ENCODE assay signal across 8 mouse cellular contexts in genomic region chr3:38232111-38233076, GRCm38 (mm10).
DNase-seq lines count a peak whose midpoint lies in the region; ATAC-seq and TF ChIP-seq lines count a peak whose summit lies in the region.

No protein-coding gene starts in this region.

- TF ChIP-seq POLR2A in kidney, adult 2 months (IDR thresholded peaks at IDR 0.05; ENCODE audit: low read depth, low read length) = no peak

- no peak overlapping the region for H3K4me3 ChIP-seq in kidney, adult 2 months (ENCODE audit: insufficient read depth, low read depth, low read length)
- H3K4me3 ChIP-seq in embryonic facial prominence, embryonic 12.5 days = no peak overlapping the region
- H3K4me3 ChIP-seq in heart, embryonic 11.5 days (ENCODE audit: low read depth, low read length) = no peak overlapping the region
- no peak overlapping the region for H3K4me3 ChIP-seq in midbrain, embryonic 16.5 days (ENCODE audit: low read depth, low read length)

- no peak for TF ChIP-seq CTCF in kidney, adult 2 months (conservative IDR thresholded peaks at IDR 0.05; ENCODE audit: insufficient read depth, insufficient read length, low read depth, low read length)

- H3K27ac ChIP-seq in kidney, adult 2 months (ENCODE audit: insufficient read depth, low read depth, low read length) = no peak overlapping the region
- H3K27ac ChIP-seq in embryonic facial prominence, embryonic 12.5 days = 0 out of 2 replicates have a peak overlapping the region, but pooled peaks have one; percentile 59
- 0 out of 2 replicates have a peak overlapping the region, but pooled peaks have one; percentile 15 for H3K27ac ChIP-seq in heart, embryonic 11.5 days (ENCODE audit: low read depth, low read length)
- H3K27ac ChIP-seq in midbrain, embryonic 16.5 days (ENCODE audit: low read length) = peak overlapping the region; percentile 57; the same call in 1 of the 2 replicates

- 43% methylated on average over 15 of the region's 15 CpGs for WGBS in kidney, adult 2 months
- WGBS in embryonic facial prominence, embryonic 12.5 days = 35% methylated on average over 15 of the region's 15 CpGs
- 52% methylated on average over 15 of the region's 15 CpGs for WGBS in heart, embryonic 11.5 days (ENCODE audit: insufficient replicate concordance)
- WGBS in midbrain, embryonic 16.5 days = 26% methylated on average over 15 of the region's 15 CpGs

- no peaks in the 10 kb centered on the region for H3K36me3 ChIP-seq in kidney, adult 2 months (ENCODE audit: control insufficient read depth, insufficient read depth, low read length)
- no peaks in the 10 kb centered on the region for H3K36me3 ChIP-seq in embryonic facial prominence, embryonic 12.5 days
- no peaks in the 10 kb centered on the region for H3K36me3 ChIP-seq in heart, embryonic 11.5 days (ENCODE audit: control insufficient read depth, insufficient read depth, low read length)
- H3K36me3 ChIP-seq in midbrain, embryonic 16.5 days (ENCODE audit: control insufficient read depth, insufficient read depth, low read length) = no peaks in the 10 kb centered on the region

- peak; percentile 92 for ATAC-seq in embryonic facial prominence, embryonic 12.5 days (ENCODE audit: insufficient number of reproducible peaks, insufficient read depth, low FRiP score, low TSS enrichment)
- ATAC-seq in heart, embryonic 11.5 days (replicated peaks; ENCODE audit: insufficient number of reproducible peaks, low FRiP score, low TSS enrichment) = peak; percentile 74
- peak; percentile 69 for ATAC-seq in midbrain, embryonic 16.5 days

- no peak overlapping the region for H3K9ac ChIP-seq in embryonic facial prominence, embryonic 12.5 days
- no peak overlapping the region for H3K9ac ChIP-seq in heart, embryonic 11.5 days (ENCODE audit: low read depth, low read length)
- no peak overlapping the region for H3K9ac ChIP-seq in midbrain, embryonic 16.5 days (ENCODE audit: low read depth, low read length)

- H3K9me3 ChIP-seq in embryonic facial prominence, embryonic 12.5 days = no peaks in the 10 kb centered on the region
- no peaks in the 10 kb centered on the region for H3K9me3 ChIP-seq in heart, embryonic 11.5 days (replicated peaks; ENCODE audit: control insufficient read depth, low read length)
- no peaks in the 10 kb centered on the region for H3K9me3 ChIP-seq in midbrain, embryonic 16.5 days (replicated peaks; ENCODE audit: control insufficient read depth, low read length, poor library complexity, severe bottlenecking)

- no peaks in the 10 kb centered on the region for H3K27me3 ChIP-seq in kidney, adult 2 months (replicated peaks; ENCODE audit: control insufficient read depth, insufficient read depth, low read length)
- no peaks in the 10 kb centered on the region for H3K27me3 ChIP-seq in embryonic facial prominence, embryonic 12.5 days
- no peaks in the 10 kb centered on the region for H3K27me3 ChIP-seq in heart, embryonic 11.5 days (ENCODE audit: control insufficient read depth, insufficient read depth, low read length)
- H3K27me3 ChIP-seq in midbrain, embryonic 16.5 days (ENCODE audit: control insufficient read depth, insufficient read depth, low read depth, low read length) = no peaks in the 10 kb centered on the region

- peak; percentile 37 for DNase-seq in kidney, adult 2 months
- no peak for DNase-seq in kidney, adult 8-10 months
- peak; percentile 88 for DNase-seq in kidney, postnatal 10 days
- no peak for DNase-seq in frontal cortex, postnatal 14 days (ENCODE audit: low spot score in 2 of 2)
- DNase-seq in right cerebral cortex, postnatal 25 days = no peak

- H3K4me2 ChIP-seq in embryonic facial prominence, embryonic 12.5 days (replicated peaks) = no peak overlapping the region
- peak overlapping the region; percentile 32 for H3K4me2 ChIP-seq in heart, embryonic 11.5 days
- no peak overlapping the region; the same call in 1 of the 2 replicates for H3K4me2 ChIP-seq in midbrain, embryonic 16.5 days (ENCODE audit: low read length)

- no peaks in the 10 kb centered on the region for H3K4me1 ChIP-seq in kidney, adult 2 months (ENCODE audit: control insufficient read depth, insufficient read depth, low read length)
- H3K4me1 ChIP-seq in embryonic facial prominence, embryonic 12.5 days = peaks cover 23% of the 10 kb centered on the region
- peaks cover 5% of the 10 kb centered on the region; the same call in 1 of the 2 replicates for H3K4me1 ChIP-seq in heart, embryonic 11.5 days (ENCODE audit: control insufficient read depth, insufficient read depth, low read length)
- H3K4me1 ChIP-seq in midbrain, embryonic 16.5 days (ENCODE audit: control insufficient read depth, insufficient read depth, low read length) = peaks cover 10% of the 10 kb centered on the region

Comparison
In these comparisons a context has a peak if more than half of its experiments do, and no peak if none do; other contexts are left out.
1. DNase-seq: peak in kidney, adult 2 months (single experiment) and kidney, postnatal 10 days (single experiment); none in kidney, adult 8-10 months (0 of 2), frontal cortex, postnatal 14 days (0 of 2) and right cerebral cortex, postnatal 25 days (single experiment).
2. Peak in every context shown above with its lines, with median percentiles within 50 percentile points of each other: ATAC-seq.